Mouse (Mus musculus) spleen, adult 2 months (tissue): ENCODE data around the gene Runx1.

Experiments
- CTCF ChIP-seq: fragments of 200-500 bp; IDR thresholded peaks from 2 replicates; pipeline ENCODE4 v1.5.1; 2011; ENCODE audit warnings: mild to moderate bottlenecking, inconsistent platforms; ENCODE audit not compliant: insufficient read depth, insufficient read length, insufficient replicate concordance; ENCODE audit errors: extremely low read depth
- POLR2A ChIP-seq: fragments of 200-500 bp; IDR thresholded peaks from 2 replicates; pipeline ENCODE4 v1.6.1; 2011; ENCODE audit warnings: low read depth, low read length, inconsistent platforms

DNA sequence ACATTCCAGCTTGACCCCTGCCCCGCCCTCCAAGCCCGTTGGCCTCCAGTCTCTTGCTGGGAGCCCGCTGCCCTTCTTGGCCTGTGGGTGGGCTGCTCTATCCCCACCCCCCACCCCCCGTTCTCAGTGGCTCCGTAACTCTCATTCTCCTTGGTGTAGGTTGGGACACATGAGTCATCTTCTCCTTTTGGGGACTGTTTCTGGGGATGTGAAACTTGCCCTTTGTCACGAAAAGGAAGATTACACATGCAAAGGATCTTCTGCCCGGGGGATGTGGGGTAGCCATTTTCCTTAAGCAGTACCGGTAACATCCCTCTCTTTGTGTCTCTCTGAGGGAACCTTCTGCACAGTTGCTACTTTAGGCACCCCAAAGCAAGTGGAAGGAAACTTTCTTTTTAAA, 150.3 kb downstream of the Runx1 start:
- TF ChIP-seq POLR2A (no peak), CTCF (no peak)
